Mouse (Mus musculus): ENCODE measurements around the gene Dhtkd1.

DNA sequence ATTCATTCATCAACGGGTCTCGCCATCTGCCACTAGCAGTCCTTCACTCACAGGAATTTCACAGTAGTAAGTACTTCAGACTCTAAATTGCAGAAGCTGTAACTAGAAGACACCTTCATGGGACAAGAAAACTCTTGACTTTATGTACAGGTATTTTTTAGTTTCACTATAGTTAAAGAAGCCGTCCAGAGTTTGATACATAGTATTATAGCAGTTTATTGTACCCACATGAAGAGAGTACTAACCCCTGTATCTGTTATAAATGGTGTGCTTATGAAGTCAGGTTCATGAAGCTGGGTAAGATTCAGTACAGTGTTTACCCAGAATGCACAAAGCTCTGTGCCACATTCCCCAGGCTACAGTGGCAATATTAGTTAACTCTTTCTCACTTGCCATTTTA lies 79.8 kb downstream of the Dhtkd1 start, which contains the start of gene Gm13199:
- TF ChIP-seq EP300 (IDR thresholded peaks at IDR 0.05) (no peak), CTCF (IDR thresholded peaks at IDR 0.05) (no peak)

Measured in lung, postnatal 0 days (tissue).